Mouse (Mus musculus): Measurements from ENCODE around the gene Pom121.

GRCm38 (mm10) chr5:135399382-135399781, 5.0 kb upstream of the Pom121 start:
- no peak for TF ChIP-seq CTCF (IDR thresholded peaks at IDR 0.05; ENCODE audit: control insufficient read depth, insufficient read depth, insufficient read length)
- no peak for TF ChIP-seq MYOG (IDR thresholded peaks at IDR 0.05; ENCODE audit: control insufficient read depth, extremely low read depth, insufficient read length)
- TF ChIP-seq USF1 (IDR thresholded peaks at IDR 0.05; ENCODE audit: low read depth), result no peak
- TF ChIP-seq MAX (IDR thresholded peaks at IDR 0.05), result no peak

Data from C2C12 (cell line).